Mouse (Mus musculus) lung, embryonic 14.5 days (tissue): ENCODE data around the gene Zfp958. TPM values are rescaled to one million over a fixed set of nuclear protein-coding genes. Genes with fewer than 3 reads are reported as not detected.
A peak's percentile ranks its signal among the peaks of the same experiment; 100 is the strongest.

Source experiments
- ATAC-seq: fragments of 200-750 bp; cut with Nextera tagmentation; 2 replicates; pipeline ENCODE4 v1.8.0; 2017; ENCODE audit warnings: mild to moderate bottlenecking, moderate TSS enrichment, moderate library complexity; ENCODE audit not compliant: insufficient read depth
- DNase-seq: peaks from one replicate; pipeline ENCODE4 v3.0.0-alpha.2; 2015
- H3K27ac ChIP-seq: fragments of 300-500 bp; sonication (generic); 2 replicates; pipeline ENCODE4 v1.5.1; 2014; ENCODE audit warnings: low read depth, mild to moderate bottlenecking, moderate library complexity
- H3K27me3 ChIP-seq: fragments of 300-500 bp; sonication (generic); 2 replicates; pipeline ENCODE4 v1.6.1; 2014; ENCODE audit warnings: low read length, control low read depth; ENCODE audit not compliant: insufficient read depth
- H3K36me3 ChIP-seq: fragments of 300-500 bp; sonication (generic); 2 replicates; pipeline ENCODE4 v1.6.1; 2014; ENCODE audit warnings: control low read depth; ENCODE audit not compliant: insufficient read depth
- H3K4me1 ChIP-seq: fragments of 300-500 bp; sonication (generic); 2 replicates; pipeline ENCODE4 v1.6.1; 2014; ENCODE audit warnings: antibody characterized with exemption, control low read depth; ENCODE audit not compliant: insufficient read depth
- H3K4me2 ChIP-seq: fragments of 300-500 bp; sonication (generic); 2 replicates; pipeline ENCODE4 v1.6.1; 2014; ENCODE audit warnings: mild to moderate bottlenecking
- H3K4me3 ChIP-seq: fragments of 300-500 bp; sonication (generic); 2 replicates; pipeline ENCODE4 v1.5.1; 2014; ENCODE audit warnings: low read depth, low read length
- H3K9ac ChIP-seq: fragments of 300-500 bp; sonication (generic); 2 replicates; pipeline ENCODE4 v1.6.1; 2014
- H3K9me3 ChIP-seq: fragments of 300-500 bp; sonication (generic); 2 replicates; pipeline ENCODE4 v1.6.1; 2016; ENCODE audit warnings: low read depth, low read length, control low read depth
- CTCF ChIP-seq: IDR thresholded peaks from 2 replicates; pipeline ENCODE4 v1.5.1; 2016; ENCODE audit warnings: antibody characterized with exemption, low read depth
- WGBS: fragments of 180-500 bp; shearing (Covaris S2); extraction: QIAGEN DNeasy Blood & Tissue Kit; methylation state at CpG from one replicate; pipeline ENCODE4 v1.1.7; 2014; 5-methylcytosine and 5-hydroxymethylcytosine counted together
- polyA plus RNA-seq: library from polyadenylated mRNA; unstranded; fragments of >200 nt; fragmentation: Nextera tagmentation; extraction: Ambion mirVana; gene quantifications from 2 replicates; pipeline ENCODE4 v1.2.1, GENCODE M21; 2014

The Zfp958 gene
- polyA plus RNA-seq, 1 experiment from 2014 or later = 14.2 TPM

DNA sequence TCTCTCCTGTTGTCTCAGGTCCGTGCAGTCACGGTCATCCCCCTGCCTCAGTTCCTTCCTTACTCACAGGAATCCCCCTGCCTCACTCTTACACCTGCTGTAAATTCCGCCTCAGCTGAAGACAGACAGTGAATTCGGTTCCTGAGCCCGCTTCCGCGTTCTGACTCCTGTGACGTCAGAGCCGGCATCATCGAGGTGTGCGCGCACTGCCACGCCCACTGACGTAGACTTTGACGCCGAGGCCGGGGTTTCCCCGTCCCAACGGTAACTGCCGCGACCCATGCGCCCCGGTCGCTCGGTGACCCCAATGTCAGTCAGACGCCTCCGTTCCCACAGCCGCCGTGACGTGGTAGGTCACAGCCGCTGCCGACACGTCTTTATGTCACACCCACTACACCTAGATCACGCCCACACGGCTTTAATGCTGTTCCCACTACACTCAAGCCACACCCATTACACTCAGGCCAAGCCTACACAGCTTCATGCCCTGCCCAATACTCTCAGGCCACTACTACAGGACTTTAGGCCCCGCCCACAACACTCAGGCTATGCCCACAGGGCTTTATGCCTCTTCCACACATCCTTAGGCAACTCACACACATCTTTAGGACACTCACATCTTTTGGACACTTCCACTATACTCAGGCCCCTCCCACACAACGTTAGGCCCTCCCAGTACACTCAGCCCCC lies 65.4 kb downstream of the Zfp958 start:
- peak; percentile 96 for DNase-seq
- Histone ChIP-seq H3K27ac (peak overlapping the region; percentile 97), H3K4me2 (peak overlapping the region; percentile 67), H3K36me3 (no peaks in the 10 kb centered on the region), H3K4me3 (peak overlapping the region; percentile 64), H3K9me3 (no peaks in the 10 kb centered on the region), H3K9ac (peak overlapping the region; percentile 65), H3K27me3 (no peaks in the 10 kb centered on the region), H3K4me1 (no peaks in the 10 kb centered on the region)
- under 1% methylated on average over 37 of the region's 37 CpGs for WGBS
- peak; percentile 75 for ATAC-seq
- no peak for TF ChIP-seq CTCF

DNA sequence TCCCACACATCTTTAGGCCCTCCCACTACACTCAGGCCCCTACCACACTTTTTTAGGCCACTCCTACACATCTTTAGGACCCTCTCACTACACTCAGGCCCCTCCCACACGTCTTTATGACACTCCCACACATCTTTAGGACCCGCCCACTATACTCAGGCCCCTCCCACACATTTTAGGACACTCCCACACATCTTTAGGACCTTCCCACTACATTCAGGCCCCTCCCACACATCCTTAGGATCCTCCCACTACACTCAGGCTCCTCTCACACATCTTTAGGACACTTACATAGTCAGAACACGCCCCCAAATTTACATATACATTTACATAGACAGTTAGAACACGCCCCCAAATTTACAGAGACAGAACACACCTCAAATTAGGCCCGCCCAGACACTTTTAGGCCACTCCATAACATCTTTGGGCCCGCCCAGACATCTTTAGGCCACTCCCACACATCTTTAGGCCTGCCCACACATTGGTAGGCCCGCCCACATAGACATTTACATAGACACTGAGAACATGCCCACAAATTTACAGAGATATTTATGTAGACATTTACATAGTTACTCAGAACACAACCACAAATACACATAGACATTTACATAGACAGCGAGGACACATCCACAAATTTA lies 66.1 kb downstream of the Zfp958 start:
- Histone ChIP-seq H3K36me3 (no peaks in the 10 kb centered on the region), H3K9ac (no peak overlapping the region), H3K27ac (peak overlapping the region; percentile 97; the same call in 1 of the 2 replicates), H3K4me3 (peak overlapping the region; percentile 64), H3K9me3 (no peaks in the 10 kb centered on the region), H3K27me3 (no peaks in the 10 kb centered on the region), H3K4me1 (no peaks in the 10 kb centered on the region), H3K4me2 (peak overlapping the region; percentile 67)
- peak; percentile 20 for DNase-seq
- WGBS = 80% methylated on average over 8 of the region's 8 CpGs
- TF ChIP-seq CTCF = no peak
- ATAC-seq = no peak

DNA sequence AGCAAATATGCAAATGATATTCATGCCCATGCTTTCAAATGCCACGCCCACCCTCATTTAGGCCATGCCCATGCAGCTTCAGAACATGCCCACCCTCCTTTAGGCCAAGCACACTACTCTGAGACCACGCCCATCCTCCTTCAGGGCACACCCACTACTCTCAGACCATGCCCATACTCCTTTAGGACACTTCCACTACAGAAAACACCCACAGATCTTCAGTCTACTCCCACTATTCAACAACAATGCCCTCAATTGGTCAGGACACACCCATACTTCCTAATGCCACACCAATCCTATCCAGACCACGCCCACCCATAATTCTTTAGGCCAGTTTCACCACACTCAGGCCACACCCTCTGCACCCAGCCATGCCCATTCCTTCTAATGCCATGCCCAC lies 66.8 kb downstream of the Zfp958 start:
- Histone ChIP-seq H3K4me1 (no peaks in the 10 kb centered on the region), H3K36me3 (no peaks in the 10 kb centered on the region), H3K27me3 (no peaks in the 10 kb centered on the region), H3K4me2 (no peak overlapping the region), H3K4me3 (no peak overlapping the region), H3K9ac (no peak overlapping the region), H3K27ac (no peak overlapping the region), H3K9me3 (no peaks in the 10 kb centered on the region)
- ATAC-seq = no peak
- no peak for DNase-seq
- no peak for TF ChIP-seq CTCF
- WGBS = 92% methylated on average over 3 of the region's 3 CpGs

Other genes with a start within 250 kb of the Zfp958 start
- gene Cers4, start 120.1 kb upstream of the Zfp958 start, polyA plus RNA-seq = 27.1 and 29.4 TPM in 2 replicates
- gene Shcbp1, start 166.4 kb downstream of the Zfp958 start, polyA plus RNA-seq = 109 and 112 TPM in 2 replicates